Mouse (Mus musculus): ENCODE measurements around the gene Cyp21a1. TPM values are rescaled to one million over a fixed set of nuclear protein-coding genes. Genes with fewer than 3 reads are reported as not detected.
"Not testable (repeated sequence)": the region's sequence is repeated elsewhere in the genome, so short reads cannot be mapped to it uniquely, and the experiment has no call there.

The Cyp21a1 gene
- polyA plus RNA-seq, 1 experiment from 2014 or later: not detected

GRCm38 (mm10) chr17:34837464-34838324 lies 33.3 kb upstream of the Cyp21a1 start:
- H3K4me1 ChIP-seq (ENCODE audit: control insufficient read depth, insufficient read depth, low read length): peaks cover 17% of the 10 kb centered on the region
- H3K4me3 ChIP-seq (ENCODE audit: low read depth, low read length): peak overlapping the region; percentile 83
- peak overlapping the region; percentile 98 for H3K4me2 ChIP-seq
- no peaks in the 10 kb centered on the region for H3K27me3 ChIP-seq (ENCODE audit: control insufficient read depth, insufficient read depth, low read length)
- ATAC-seq (ENCODE audit: low FRiP score) (peak; percentile 28), DNase-seq (ENCODE audit: low spot score, missing footprints) (peak; percentile 56)
- peaks cover 4% of the 10 kb centered on the region for H3K36me3 ChIP-seq (ENCODE audit: control insufficient read depth, insufficient read depth, low read length)
- peak overlapping the region; percentile 75 for H3K9ac ChIP-seq (ENCODE audit: low read length)
- H3K27ac ChIP-seq (ENCODE audit: low read depth, low read length): no peak overlapping the region
- no peaks in the 10 kb centered on the region for H3K9me3 ChIP-seq (ENCODE audit: control insufficient read depth, low read length)
- 43% methylated on average over 43 of the region's 43 CpGs for WGBS

- Histone ChIP-seq H3K4me2 (peak within 1 kb of the TSS; percentile 98), H3K9ac (ENCODE audit: low read length) (peak within 1 kb of the TSS; percentile 75), H3K4me1 (ENCODE audit: control insufficient read depth, insufficient read depth, low read length) (peaks cover 17% of the 10 kb centered on the region), H3K36me3 (ENCODE audit: control insufficient read depth, insufficient read depth, low read length) (peaks cover 4% of the 10 kb centered on the region), H3K27me3 (ENCODE audit: control insufficient read depth, insufficient read depth, low read length) (no peaks in the 10 kb centered on the region), H3K9me3 (ENCODE audit: control insufficient read depth, low read length) (no peaks in the 10 kb centered on the region), H3K27ac (ENCODE audit: low read depth, low read length) (peak within 1 kb of the TSS; percentile 49), H3K4me3 (ENCODE audit: low read depth, low read length) (peak within 1 kb of the TSS; percentile 83)
- under 1% methylated on average over 40 of the region's 40 CpGs for WGBS
- DNase-seq (ENCODE audit: low spot score, missing footprints) (peak; percentile 99), ATAC-seq (ENCODE audit: low FRiP score) (peak; percentile 94)
These were observed 32.5 kb upstream of the Cyp21a1 start, which contains the start of the genes Stk19 and Dxo for GRCm38 (mm10) chr17:34836856-34837221. Stk19 (minus strand) TSS chr17:34836945. Dxo (plus strand) TSS chr17:34837019.

GRCm38 (mm10) chr17:34836155-34836855 lies 31.9 kb upstream of the Cyp21a1 start:
- peaks cover 17% of the 10 kb centered on the region for H3K4me1 ChIP-seq (ENCODE audit: control insufficient read depth, insufficient read depth, low read length)
- H3K4me3 ChIP-seq (ENCODE audit: low read depth, low read length): peak overlapping the region; percentile 83
- 4% methylated on average over 48 of the region's 48 CpGs for WGBS
- peak overlapping the region; percentile 75 for H3K9ac ChIP-seq (ENCODE audit: low read length)
- peak overlapping the region; percentile 96 for H3K4me2 ChIP-seq
- DNase-seq (ENCODE audit: low spot score, missing footprints) (peak; percentile 88), ATAC-seq (ENCODE audit: low FRiP score) (peak; percentile 92)
- no peaks in the 10 kb centered on the region for H3K27me3 ChIP-seq (ENCODE audit: control insufficient read depth, insufficient read depth, low read length)
- H3K9me3 ChIP-seq (ENCODE audit: control insufficient read depth, low read length): no peaks in the 10 kb centered on the region
- H3K27ac ChIP-seq (ENCODE audit: low read depth, low read length): peak overlapping the region; percentile 49
- peaks cover 4% of the 10 kb centered on the region for H3K36me3 ChIP-seq (ENCODE audit: control insufficient read depth, insufficient read depth, low read length)

- not testable (repeated sequence) for DNase-seq (ENCODE audit: low spot score, missing footprints); H3K36me3 ChIP-seq (ENCODE audit: control insufficient read depth, insufficient read depth, low read length); H3K9ac ChIP-seq (ENCODE audit: low read length); H3K4me1 ChIP-seq (ENCODE audit: control insufficient read depth, insufficient read depth, low read length); ATAC-seq (ENCODE audit: low FRiP score); H3K27me3 ChIP-seq (ENCODE audit: control insufficient read depth, insufficient read depth, low read length); H3K9me3 ChIP-seq (ENCODE audit: control insufficient read depth, low read length); H3K4me3 ChIP-seq (ENCODE audit: low read depth, low read length); H3K4me2 ChIP-seq; H3K27ac ChIP-seq (ENCODE audit: low read depth, low read length)
- WGBS: 83% methylated on average over 1 of the region's 1 CpGs
These were observed 26.4 kb upstream of the Cyp21a1 start for GRCm38 (mm10) chr17:34830776-34831175.

- H3K27ac ChIP-seq (ENCODE audit: low read depth, low read length): no peak overlapping the region
- no peak overlapping the region for H3K4me2 ChIP-seq
- DNase-seq (ENCODE audit: low spot score, missing footprints): no peak
- 78% methylated on average over 7 of the region's 7 CpGs for WGBS
- H3K36me3 ChIP-seq (ENCODE audit: control insufficient read depth, insufficient read depth, low read length): no peaks in the 10 kb centered on the region
- no peaks in the 10 kb centered on the region for H3K9me3 ChIP-seq (ENCODE audit: control insufficient read depth, low read length)
- no peaks in the 10 kb centered on the region for H3K27me3 ChIP-seq (ENCODE audit: control insufficient read depth, insufficient read depth, low read length)
- ATAC-seq (ENCODE audit: low FRiP score): no peak
- no peaks in the 10 kb centered on the region for H3K4me1 ChIP-seq (ENCODE audit: control insufficient read depth, insufficient read depth, low read length)
- no peak overlapping the region for H3K4me3 ChIP-seq (ENCODE audit: low read depth, low read length)
- no peak overlapping the region for H3K9ac ChIP-seq (ENCODE audit: low read length)
These were observed 10.5 kb upstream of the Cyp21a1 start for GRCm38 (mm10) chr17:34814818-34815370.

- H3K9ac ChIP-seq (ENCODE audit: low read length); H3K4me1 ChIP-seq (ENCODE audit: control insufficient read depth, insufficient read depth, low read length); H3K4me2 ChIP-seq; ATAC-seq (ENCODE audit: low FRiP score); H3K27me3 ChIP-seq (ENCODE audit: control insufficient read depth, insufficient read depth, low read length); H3K4me3 ChIP-seq (ENCODE audit: low read depth, low read length); H3K36me3 ChIP-seq (ENCODE audit: control insufficient read depth, insufficient read depth, low read length); H3K27ac ChIP-seq (ENCODE audit: low read depth, low read length); H3K9me3 ChIP-seq (ENCODE audit: control insufficient read depth, low read length): not testable (repeated sequence)
- DNase-seq (ENCODE audit: low spot score, missing footprints): peak; percentile 87
- WGBS: 64% methylated on average over 12 of the region's 12 CpGs
These were observed 9.4 kb upstream of the Cyp21a1 start for GRCm38 (mm10) chr17:34813747-34814146.

- no peaks in the 10 kb centered on the region for H3K9me3 ChIP-seq (ENCODE audit: control insufficient read depth, low read length)
- no peaks in the 10 kb centered on the region for H3K4me1 ChIP-seq (ENCODE audit: control insufficient read depth, insufficient read depth, low read length)
- DNase-seq (ENCODE audit: low spot score, missing footprints): no peak
- H3K4me3 ChIP-seq (ENCODE audit: low read depth, low read length): no peak overlapping the region
- no peak overlapping the region for H3K9ac ChIP-seq (ENCODE audit: low read length)
- no peak for ATAC-seq (ENCODE audit: low FRiP score)
- no peak overlapping the region for H3K27ac ChIP-seq (ENCODE audit: low read depth, low read length)
- no peaks in the 10 kb centered on the region for H3K36me3 ChIP-seq (ENCODE audit: control insufficient read depth, insufficient read depth, low read length)
- H3K4me2 ChIP-seq: no peak overlapping the region
- 70% methylated on average over 15 of the region's 15 CpGs for WGBS
- H3K27me3 ChIP-seq (ENCODE audit: control insufficient read depth, insufficient read depth, low read length): no peaks in the 10 kb centered on the region
These were observed 6.9 kb upstream of the Cyp21a1 start for GRCm38 (mm10) chr17:34811275-34811674.

GRCm38 (mm10) chr17:34810811-34811210 lies 6.5 kb upstream of the Cyp21a1 start:
- not testable (repeated sequence) for H3K9ac ChIP-seq (ENCODE audit: low read length); H3K4me2 ChIP-seq; DNase-seq (ENCODE audit: low spot score, missing footprints); H3K36me3 ChIP-seq (ENCODE audit: control insufficient read depth, insufficient read depth, low read length); H3K27me3 ChIP-seq (ENCODE audit: control insufficient read depth, insufficient read depth, low read length); H3K4me1 ChIP-seq (ENCODE audit: control insufficient read depth, insufficient read depth, low read length); ATAC-seq (ENCODE audit: low FRiP score); H3K27ac ChIP-seq (ENCODE audit: low read depth, low read length); H3K9me3 ChIP-seq (ENCODE audit: control insufficient read depth, low read length); H3K4me3 ChIP-seq (ENCODE audit: low read depth, low read length)
- 75% methylated on average over 7 of the region's 8 CpGs for WGBS

GRCm38 (mm10) chr17:34810411-34810810 lies 6.0 kb upstream of the Cyp21a1 start:
- not testable (repeated sequence) for DNase-seq (ENCODE audit: low spot score, missing footprints); H3K36me3 ChIP-seq (ENCODE audit: control insufficient read depth, insufficient read depth, low read length); H3K4me3 ChIP-seq (ENCODE audit: low read depth, low read length); H3K27me3 ChIP-seq (ENCODE audit: control insufficient read depth, insufficient read depth, low read length); ATAC-seq (ENCODE audit: low FRiP score); H3K9me3 ChIP-seq (ENCODE audit: control insufficient read depth, low read length); H3K27ac ChIP-seq (ENCODE audit: low read depth, low read length); H3K4me1 ChIP-seq (ENCODE audit: control insufficient read depth, insufficient read depth, low read length); H3K9ac ChIP-seq (ENCODE audit: low read length); H3K4me2 ChIP-seq
- WGBS: 84% methylated on average over 5 of the region's 5 CpGs
